Mouse (Mus musculus) stomach, embryonic 15.5 days (tissue): Measurements from ENCODE around the gene Zbtb5. TPM values are rescaled to one million over a fixed set of nuclear protein-coding genes. Genes with fewer than 3 reads are reported as not detected.

Source experiments
- ATAC-seq: fragments of 200-750 bp; cut with Nextera tagmentation; 2 replicates; pipeline ENCODE4 v1.8.0; 2017; ENCODE audit warnings: low read depth, moderate number of reproducible peaks, moderate TSS enrichment; ENCODE audit not compliant: insufficient read depth, low FRiP score
- H3K27ac ChIP-seq: fragments of 300-500 bp; sonication (generic); 2 replicates; pipeline ENCODE4 v1.5.1; 2015; ENCODE audit warnings: mild to moderate bottlenecking, inconsistent platforms
- H3K27me3 ChIP-seq: fragments of 300-500 bp; sonication (generic); replicated peaks from 2 replicates; pipeline ENCODE4 v1.6.1; 2015; ENCODE audit warnings: inconsistent platforms
- H3K36me3 ChIP-seq: fragments of 300-500 bp; sonication (generic); 2 replicates; pipeline ENCODE4 v1.6.1; 2015; ENCODE audit warnings: inconsistent platforms
- H3K4me1 ChIP-seq: fragments of 300-500 bp; sonication (generic); 2 replicates; pipeline ENCODE4 v1.6.1; 2015; ENCODE audit warnings: inconsistent platforms
- H3K4me2 ChIP-seq: fragments of 300-500 bp; sonication (generic); 2 replicates; pipeline ENCODE4 v1.6.1; 2015; ENCODE audit warnings: mild to moderate bottlenecking, inconsistent platforms
- H3K4me3 ChIP-seq: fragments of 300-500 bp; sonication (generic); replicated peaks from 2 replicates; pipeline ENCODE4 v1.5.1; 2015; ENCODE audit warnings: inconsistent platforms
- H3K9ac ChIP-seq: fragments of 300-500 bp; sonication (generic); 2 replicates; pipeline ENCODE4 v1.6.1; 2015; ENCODE audit warnings: inconsistent platforms
- H3K9me3 ChIP-seq: fragments of 300-500 bp; sonication (generic); 2 replicates; pipeline ENCODE4 v1.6.1; 2016; ENCODE audit warnings: inconsistent platforms
- WGBS: fragments of 180-500 bp; shearing (Covaris S2); methylation state at CpG from one replicate; pipeline ENCODE4 v1.1.7; 2015; 5-methylcytosine and 5-hydroxymethylcytosine counted together
- polyA plus RNA-seq: library from polyadenylated mRNA; unstranded; fragments of >200 nt; fragmentation: Nextera tagmentation; extraction: Ambion mirVana; gene quantifications from 2 replicates; pipeline ENCODE4 v1.2.1, GENCODE M21; 2015

Gene Zbtb5
- polyA plus RNA-seq, 1 experiment from 2014 or later: 17.6 TPM

GRCm38 (mm10) chr4:45036048-45036447 is 23.8 kb upstream of the Zbtb5 start:
- Histone ChIP-seq H3K36me3 (peaks cover 25% of the 10 kb centered on the region), H3K9me3 (no peaks in the 10 kb centered on the region), H3K27ac (no peak overlapping the region), H3K27me3 (no peaks in the 10 kb centered on the region), H3K4me2 (no peak overlapping the region), H3K4me1 (peaks cover 6% of the 10 kb centered on the region; the same call in 1 of the 2 replicates), H3K9ac (no peak overlapping the region), H3K4me3 (no peak overlapping the region)
- WGBS: 92% methylated on average over 10 of the region's 10 CpGs
- no peak for ATAC-seq

GRCm38 (mm10) chr4:45034693-45035628 is 22.7 kb upstream of the Zbtb5 start:
- 52% methylated on average over 16 of the region's 16 CpGs for WGBS
- H3K36me3 ChIP-seq: peaks cover 19% of the 10 kb centered on the region
- H3K9ac ChIP-seq: no peak overlapping the region
- H3K9me3 ChIP-seq: no peaks in the 10 kb centered on the region
- H3K27me3 ChIP-seq: no peaks in the 10 kb centered on the region
- ATAC-seq: 0 out of 2 replicates have a peak, but pooled peaks have one; percentile 22
- no peak overlapping the region for H3K4me3 ChIP-seq
- no peak overlapping the region for H3K27ac ChIP-seq
- no peak overlapping the region for H3K4me2 ChIP-seq
- peaks cover 6% of the 10 kb centered on the region; the same call in 1 of the 2 replicates for H3K4me1 ChIP-seq

GRCm38 (mm10) chr4:45032586-45032985 is 20.4 kb upstream of the Zbtb5 start:
- H3K4me1 ChIP-seq: peaks cover 6% of the 10 kb centered on the region; the same call in 1 of the 2 replicates
- H3K4me2 ChIP-seq: no peak overlapping the region
- H3K9me3 ChIP-seq: no peaks in the 10 kb centered on the region
- H3K36me3 ChIP-seq: peaks cover 21% of the 10 kb centered on the region
- H3K9ac ChIP-seq: no peak overlapping the region
- 87% methylated on average over 9 of the region's 9 CpGs for WGBS
- H3K27me3 ChIP-seq: no peaks in the 10 kb centered on the region
- no peak overlapping the region for H3K27ac ChIP-seq
- H3K4me3 ChIP-seq: no peak overlapping the region
- ATAC-seq: no peak

GRCm38 (mm10) chr4:45026459-45026858 is 14.2 kb upstream of the Zbtb5 start:
- Histone ChIP-seq H3K4me3 (no peak overlapping the region), H3K4me2 (no peak overlapping the region), H3K4me1 (no peaks in the 10 kb centered on the region), H3K27me3 (no peaks in the 10 kb centered on the region), H3K27ac (no peak overlapping the region), H3K9ac (no peak overlapping the region), H3K9me3 (no peaks in the 10 kb centered on the region), H3K36me3 (peaks cover 16% of the 10 kb centered on the region; the same call in 1 of the 2 replicates)
- no peak for ATAC-seq
- WGBS: 89% methylated on average over 4 of the region's 4 CpGs

GRCm38 (mm10) chr4:45019009-45019408 is 6.8 kb upstream of the Zbtb5 start:
- Histone ChIP-seq H3K27ac (0 out of 2 replicates have a peak overlapping the region, but pooled peaks have one; percentile 2), H3K36me3 (no peaks in the 10 kb centered on the region), H3K9me3 (no peaks in the 10 kb centered on the region), H3K9ac (peak overlapping the region; percentile 58), H3K4me3 (peak overlapping the region; percentile 76), H3K27me3 (no peaks in the 10 kb centered on the region), H3K4me2 (peak overlapping the region; percentile 95), H3K4me1 (peaks cover 11% of the 10 kb centered on the region)
- 1% methylated on average over 14 of the region's 14 CpGs for WGBS
- ATAC-seq: peak; percentile 23; the same call in 1 of the 2 replicates

- peak within 1 kb of the TSS; percentile 58 for H3K9ac ChIP-seq
- peak within 1 kb of the TSS; percentile 76 for H3K4me3 ChIP-seq
- ATAC-seq: peak; percentile 89
- no peaks in the 10 kb centered on the region for H3K9me3 ChIP-seq
- 0 out of 2 replicates have a peak within 1 kb of the TSS, but pooled peaks have one; percentile 2 for H3K27ac ChIP-seq
- H3K4me1 ChIP-seq: peaks cover 13% of the 10 kb centered on the region
- H3K27me3 ChIP-seq: no peaks in the 10 kb centered on the region
- H3K36me3 ChIP-seq: no peaks in the 10 kb centered on the region
- under 1% methylated on average over 29 of the region's 29 CpGs for WGBS
- H3K4me2 ChIP-seq: peak within 1 kb of the TSS; percentile 95
Observed at GRCm38 (mm10) chr4:45018452-45018980, 6.3 kb upstream of the Zbtb5 start, which contains the start of gene Polr1e. TSS of gene Polr1e (plus strand) at chr4:45018583.

GRCm38 (mm10) chr4:45015615-45016014 is 3.4 kb upstream of the Zbtb5 start:
- Histone ChIP-seq H3K4me3 (no peak overlapping the region), H3K36me3 (no peaks in the 10 kb centered on the region), H3K9me3 (no peaks in the 10 kb centered on the region), H3K9ac (no peak overlapping the region), H3K4me1 (peaks cover 19% of the 10 kb centered on the region), H3K27me3 (no peaks in the 10 kb centered on the region), H3K4me2 (no peak overlapping the region), H3K27ac (no peak overlapping the region)
- WGBS: 13% methylated on average over 3 of the region's 3 CpGs
- ATAC-seq: no peak

GRCm38 (mm10) chr4:45013537-45013936 is 1.3 kb upstream of the Zbtb5 start:
- peak overlapping the region; percentile 66 for H3K4me3 ChIP-seq
- H3K9me3 ChIP-seq: no peaks in the 10 kb centered on the region
- no peak for ATAC-seq
- 0% methylated on average over 2 of the region's 2 CpGs for WGBS
- 0 out of 2 replicates have a peak overlapping the region, but pooled peaks have one; percentile 12 for H3K9ac ChIP-seq
- no peaks in the 10 kb centered on the region for H3K36me3 ChIP-seq
- H3K27me3 ChIP-seq: no peaks in the 10 kb centered on the region
- H3K27ac ChIP-seq: peak overlapping the region; percentile 89; the same call in 1 of the 2 replicates
- H3K4me2 ChIP-seq: peak overlapping the region; percentile 70
- H3K4me1 ChIP-seq: peaks cover 17% of the 10 kb centered on the region

GRCm38 (mm10) chr4:45013031-45013431 is 819 bp upstream of the Zbtb5 start:
- Histone ChIP-seq H3K4me1 (peaks cover 17% of the 10 kb centered on the region), H3K4me2 (peak overlapping the region; percentile 70), H3K9me3 (no peaks in the 10 kb centered on the region), H3K4me3 (peak overlapping the region; percentile 66), H3K36me3 (no peaks in the 10 kb centered on the region), H3K27me3 (no peaks in the 10 kb centered on the region), H3K9ac (peak overlapping the region; percentile 49), H3K27ac (peak overlapping the region; percentile 89)
- no peak for ATAC-seq
- WGBS: under 1% methylated on average over 13 of the region's 13 CpGs

GRCm38 (mm10) chr4:45011581-45012104 is 569 bp downstream of the Zbtb5 start:
- ATAC-seq: no peak

GRCm38 (mm10) chr4:45010806-45011415 is 1.3 kb downstream of the Zbtb5 start:
- H3K27ac ChIP-seq: peak overlapping the region; percentile 96
- peak overlapping the region; percentile 70; the same call in 1 of the 2 replicates for H3K9ac ChIP-seq
- H3K9me3 ChIP-seq: no peaks in the 10 kb centered on the region
- no peaks in the 10 kb centered on the region for H3K27me3 ChIP-seq
- WGBS: 8% methylated on average over 11 of the region's 11 CpGs
- H3K4me1 ChIP-seq: peaks cover 17% of the 10 kb centered on the region
- H3K4me3 ChIP-seq: peak overlapping the region; percentile 68
- H3K36me3 ChIP-seq: no peaks in the 10 kb centered on the region
- no peak for ATAC-seq
- H3K4me2 ChIP-seq: peak overlapping the region; percentile 67

More at GRCm38 (mm10) chr4:45011581-45012104, 569 bp downstream of the Zbtb5 start:
- Histone ChIP-seq H3K27ac (peak overlapping the region; percentile 96), H3K36me3 (no peaks in the 10 kb centered on the region), H3K4me2 (peak overlapping the region; percentile 67), H3K27me3 (no peaks in the 10 kb centered on the region), H3K4me1 (peaks cover 17% of the 10 kb centered on the region), H3K9ac (peak overlapping the region; percentile 70), H3K9me3 (no peaks in the 10 kb centered on the region), H3K4me3 (peak overlapping the region; percentile 68)
- under 1% methylated on average over 31 of the region's 31 CpGs for WGBS
